Mouse (Mus musculus): ENCODE data around the gene Ces2e. TPM values are rescaled to one million over a fixed set of nuclear protein-coding genes. Genes with fewer than 3 reads are reported as not detected.
"Not testable (repeated sequence)": the region's sequence is repeated elsewhere in the genome, so short reads cannot be mapped to it uniquely, and the experiment has no call there.

Gene Ces2e
- total RNA-seq (2017), result not detected in 2 replicates

GRCm38 (mm10) chr8:104925972-104926596 lies at the start of gene Ces2e:
Gene Ces2e, plus strand, starts transcription at chr8:104926260.
- ATAC-seq (replicated peaks in 1 of 2; ENCODE audit: insufficient read depth in 1 of 2, low FRiP score in 2 of 2, low TSS enrichment in 1 of 2, low read depth in 1 of 2, poor library complexity in 2 of 2, severe bottlenecking in 2 of 2), result no peak

GRCm38 (mm10) chr8:104886223-104886926 lies 39.7 kb upstream of the Ces2e start:
- ATAC-seq (replicated peaks in 1 of 2; ENCODE audit: insufficient read depth in 1 of 2, low FRiP score in 2 of 2, low TSS enrichment in 1 of 2, low read depth in 1 of 2, poor library complexity in 2 of 2, severe bottlenecking in 2 of 2), result peak; percentile 99 to 100

DNA sequence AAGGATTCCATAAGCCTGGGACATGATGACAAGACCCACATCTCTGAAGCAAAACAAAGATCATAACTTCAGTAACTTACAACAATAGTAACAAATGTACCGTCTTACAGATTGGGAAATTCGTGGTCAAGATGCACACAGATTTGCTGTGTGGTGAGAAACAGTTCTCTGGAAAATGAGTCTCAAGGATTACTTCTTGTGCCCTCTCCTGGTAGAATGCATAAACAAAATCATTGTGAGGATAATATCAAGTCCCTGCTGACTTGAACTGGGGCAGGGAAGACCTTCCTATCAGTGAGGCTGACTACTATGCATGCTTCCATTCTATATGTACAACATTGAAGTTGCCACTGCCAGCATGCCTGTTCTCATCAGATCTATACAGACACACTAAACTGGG lies 24.3 kb upstream of the Ces2e start:
- no peak for ATAC-seq (replicated peaks in 1 of 2; ENCODE audit: insufficient read depth in 1 of 2, low FRiP score in 2 of 2, low TSS enrichment in 1 of 2, low read depth in 1 of 2, poor library complexity in 2 of 2, severe bottlenecking in 2 of 2)

DNA sequence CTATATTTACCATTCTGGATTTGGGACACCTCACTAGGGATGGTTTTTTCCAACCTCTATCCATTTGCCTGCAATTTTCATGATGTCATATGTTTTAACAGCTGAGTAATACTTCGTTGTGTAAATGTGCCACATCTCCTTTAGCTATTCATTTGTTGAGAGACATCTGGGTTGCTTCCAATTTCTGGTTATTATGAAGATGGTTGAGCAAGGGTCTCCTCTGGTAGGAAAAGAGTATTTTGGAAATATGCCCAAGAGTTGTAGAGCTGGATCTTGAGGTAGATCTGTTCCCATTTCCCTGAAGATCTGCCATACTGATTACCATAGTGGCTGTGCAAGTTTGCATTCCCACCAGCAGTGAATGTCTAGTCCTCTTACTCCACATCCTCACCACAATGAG lies 18.9 kb upstream of the Ces2e start:
- ATAC-seq (replicated peaks in 1 of 2; ENCODE audit: insufficient read depth in 1 of 2, low FRiP score in 2 of 2, low TSS enrichment in 1 of 2, low read depth in 1 of 2, poor library complexity in 2 of 2, severe bottlenecking in 2 of 2), result no peak

DNA sequence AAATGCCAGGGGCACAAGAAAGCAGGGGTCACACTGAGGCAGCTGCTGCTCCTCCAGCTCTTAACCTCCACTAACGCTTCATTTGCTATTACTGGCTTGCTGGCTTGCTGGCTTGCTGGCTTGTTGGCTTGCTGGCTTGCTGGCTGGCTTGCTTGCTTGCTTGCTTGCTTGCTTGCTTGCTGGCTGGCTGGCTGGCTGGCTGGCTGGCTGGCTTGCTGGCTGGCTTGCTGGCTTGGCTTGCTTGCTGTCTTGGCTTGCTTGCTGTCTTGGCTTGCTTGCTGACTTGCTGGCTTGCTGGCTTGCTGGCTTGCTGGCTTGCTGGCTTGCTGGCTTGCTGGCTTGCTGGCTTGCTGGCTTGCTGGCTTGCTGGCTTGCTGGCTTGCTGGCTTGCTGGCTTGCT lies 17.0 kb upstream of the Ces2e start:
- ATAC-seq (replicated peaks in 1 of 2; ENCODE audit: insufficient read depth in 1 of 2, low FRiP score in 2 of 2, low TSS enrichment in 1 of 2, low read depth in 1 of 2, poor library complexity in 2 of 2, severe bottlenecking in 2 of 2), result not testable (repeated sequence)

- ATAC-seq (replicated peaks in 1 of 2; ENCODE audit: insufficient read depth in 1 of 2, low FRiP score in 2 of 2, low TSS enrichment in 1 of 2, low read depth in 1 of 2, poor library complexity in 2 of 2, severe bottlenecking in 2 of 2), result not testable (repeated sequence)
These were observed 16.4 kb upstream of the Ces2e start for GRCm38 (mm10) chr8:104909651-104910050.

GRCm38 (mm10) chr8:104927301-104927700 lies 1.2 kb downstream of the Ces2e start:
- no peak for ATAC-seq (replicated peaks in 1 of 2; ENCODE audit: insufficient read depth in 1 of 2, low FRiP score in 2 of 2, low TSS enrichment in 1 of 2, low read depth in 1 of 2, poor library complexity in 2 of 2, severe bottlenecking in 2 of 2)

- no peak for ATAC-seq (replicated peaks in 1 of 2; ENCODE audit: insufficient read depth in 1 of 2, low FRiP score in 2 of 2, low TSS enrichment in 1 of 2, low read depth in 1 of 2, poor library complexity in 2 of 2, severe bottlenecking in 2 of 2)
These were observed 18.6 kb downstream of the Ces2e start for GRCm38 (mm10) chr8:104944665-104945064.

- ATAC-seq (replicated peaks in 1 of 2; ENCODE audit: insufficient read depth in 1 of 2, low FRiP score in 2 of 2, low TSS enrichment in 1 of 2, low read depth in 1 of 2, poor library complexity in 2 of 2, severe bottlenecking in 2 of 2), result no peak
These were observed 21.0 kb downstream of the Ces2e start, which contains the start of gene Ces2f for GRCm38 (mm10) chr8:104947056-104947455. Gene Ces2f, plus strand, starts transcription at chr8:104947356.

DNA sequence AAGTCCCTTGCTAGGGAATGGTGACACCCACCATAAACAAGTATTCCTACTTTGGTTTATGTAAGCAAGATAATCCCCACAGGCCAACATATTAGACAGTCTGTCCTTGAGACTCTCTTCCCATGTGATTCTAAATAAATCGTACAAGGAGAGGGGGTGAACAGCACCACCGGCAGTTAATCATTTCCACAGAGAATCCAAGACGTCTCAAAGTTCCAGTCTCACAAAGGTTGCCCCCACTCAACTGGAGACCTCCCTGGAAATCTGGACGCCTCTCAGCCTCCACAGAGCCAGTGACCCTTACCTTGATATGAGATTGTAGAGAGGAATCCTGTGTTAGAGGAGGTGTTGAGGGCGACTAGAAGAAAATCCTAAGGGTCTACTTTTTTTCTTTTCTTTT lies 23.0 kb downstream of the Ces2e start:
- no peak for ATAC-seq (replicated peaks in 1 of 2; ENCODE audit: insufficient read depth in 1 of 2, low FRiP score in 2 of 2, low TSS enrichment in 1 of 2, low read depth in 1 of 2, poor library complexity in 2 of 2, severe bottlenecking in 2 of 2)

DNA sequence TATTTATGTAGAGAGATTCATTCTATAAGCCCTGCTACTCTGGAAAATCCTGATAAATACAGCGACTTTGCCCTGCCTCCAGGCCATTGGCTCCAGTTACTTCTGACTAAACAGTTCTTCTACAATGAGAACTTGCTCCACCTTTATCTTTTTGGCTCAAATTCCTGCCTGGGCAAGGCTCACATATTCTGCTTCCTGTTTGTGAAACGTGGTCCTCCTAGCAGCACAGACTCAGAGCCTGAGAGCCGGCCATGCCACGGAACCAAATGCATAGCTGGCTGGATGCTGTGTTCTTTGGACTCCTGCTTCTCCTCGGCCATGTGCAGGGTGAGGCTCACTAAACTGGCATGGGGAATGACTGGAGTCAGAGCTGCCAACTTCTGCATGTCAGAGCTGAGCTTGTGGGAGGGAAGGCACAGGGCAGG lies 35.5 kb downstream of the Ces2e start, which contains the start of gene Ces2g:
Gene Ces2g, plus strand, starts transcription at position 182 of the 425 bp plus-strand sequence.
- ATAC-seq (replicated peaks in 1 of 2; ENCODE audit: insufficient read depth in 1 of 2, low FRiP score in 2 of 2, low TSS enrichment in 1 of 2, low read depth in 1 of 2, poor library complexity in 2 of 2, severe bottlenecking in 2 of 2), result peak; percentile 17 to 63

DNA sequence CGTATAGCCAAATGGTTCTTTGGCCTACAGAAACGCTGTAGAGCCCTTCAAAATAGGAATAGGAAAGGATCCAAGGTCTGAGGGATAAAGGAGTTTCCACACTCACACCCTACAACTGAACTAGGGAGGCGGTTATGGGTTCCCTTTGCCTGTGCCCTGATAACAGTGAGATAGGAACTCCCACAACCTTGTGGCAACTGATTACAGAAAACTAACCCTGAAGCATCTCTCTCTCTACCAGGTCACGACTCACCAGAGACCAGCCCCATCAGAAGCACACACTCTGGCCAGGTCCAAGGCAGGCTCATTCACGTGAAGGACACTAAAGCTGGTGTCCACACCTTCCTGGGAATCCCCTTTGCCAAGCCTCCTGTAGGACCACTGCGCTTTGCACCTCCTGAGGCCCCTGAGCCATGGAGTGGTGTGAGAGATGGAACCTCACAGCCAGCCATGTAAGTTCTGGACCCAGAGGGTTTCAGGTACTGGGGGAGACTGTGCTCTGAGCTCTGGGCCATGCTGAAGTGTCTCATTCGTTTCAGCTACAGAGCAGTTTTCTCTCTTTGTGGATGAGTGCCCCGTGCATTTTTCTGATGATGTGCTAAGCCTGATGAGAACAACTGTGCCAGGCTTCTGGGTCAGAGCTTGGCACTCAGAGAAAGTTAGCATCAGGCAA lies 36.3 kb downstream of the Ces2e start:
- ATAC-seq (replicated peaks in 1 of 2; ENCODE audit: insufficient read depth in 1 of 2, low FRiP score in 2 of 2, low TSS enrichment in 1 of 2, low read depth in 1 of 2, poor library complexity in 2 of 2, severe bottlenecking in 2 of 2), result peak in 1 of 2 experiments; percentile 44; a peak in 2 of 4 replicates

DNA sequence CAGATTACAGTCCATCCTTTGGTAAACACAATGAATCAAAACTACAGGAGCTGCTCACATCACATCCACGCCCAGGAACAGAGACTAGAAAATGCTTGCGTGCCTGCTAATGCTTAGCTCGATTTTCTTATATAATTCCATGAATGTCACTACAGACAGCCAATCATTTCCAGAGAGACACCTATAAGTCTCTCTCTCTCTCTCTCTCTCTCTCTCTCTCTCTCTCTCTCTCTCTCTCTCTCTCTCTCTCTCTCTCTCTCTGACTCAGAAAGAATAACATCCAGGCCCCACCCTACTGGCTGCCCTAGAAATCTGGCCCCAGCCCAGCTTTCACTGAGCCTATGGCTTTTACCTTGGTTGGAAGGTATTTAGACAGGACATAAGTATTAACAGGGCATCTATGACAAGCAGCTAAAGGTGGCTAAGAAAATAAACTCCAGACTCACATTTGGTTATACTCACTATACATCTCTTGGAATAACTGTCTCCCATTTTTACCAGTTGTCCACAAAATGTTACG lies 37.4 kb downstream of the Ces2e start:
- ATAC-seq (replicated peaks in 1 of 2; ENCODE audit: insufficient read depth in 1 of 2, low FRiP score in 2 of 2, low TSS enrichment in 1 of 2, low read depth in 1 of 2, poor library complexity in 2 of 2, severe bottlenecking in 2 of 2), result no peak

DNA sequence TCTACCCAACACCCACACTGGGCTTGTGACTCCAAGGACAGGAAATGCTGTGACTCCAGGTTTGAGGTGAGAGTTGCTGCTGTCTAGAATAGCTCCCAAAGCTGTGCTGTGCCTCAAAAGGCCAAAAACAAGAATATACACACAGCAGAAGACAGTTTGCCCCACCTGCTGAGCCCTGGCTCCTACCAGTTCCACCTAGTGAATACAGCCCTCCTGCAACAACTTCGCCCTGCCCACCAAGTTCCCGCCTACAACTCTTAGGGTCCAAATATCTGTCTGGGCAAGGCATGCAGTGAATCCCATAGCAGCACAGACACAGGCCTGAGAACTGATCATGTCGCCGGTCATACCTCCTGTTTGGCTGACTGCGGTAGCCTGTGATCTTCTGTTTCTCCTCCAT lies 58.1 kb downstream of the Ces2e start:
- ATAC-seq (replicated peaks in 1 of 2; ENCODE audit: insufficient read depth in 1 of 2, low FRiP score in 2 of 2, low TSS enrichment in 1 of 2, low read depth in 1 of 2, poor library complexity in 2 of 2, severe bottlenecking in 2 of 2), result no peak

Other genes starting within 250 kb of the Ces2e start
- gene Ces2a, start 192.3 kb upstream of the Ces2e start, total RNA-seq (2017), result not detected in 2 replicates
- gene Ces2b, start 94.7 kb upstream of the Ces2e start, total RNA-seq (2017), result not detected in 2 replicates
- 0.89 TPM in 1 of 2 replicates, not detected in the other for gene Ces2c, start 79.2 kb upstream of the Ces2e start, total RNA-seq (2017)
- not detected in 2 replicates for gene Ces2f, start 21.1 kb downstream of the Ces2e start, total RNA-seq (2017)
- 2.5 and 15.4 TPM in 2 replicates for gene Ces2g, start 35.5 kb downstream of the Ces2e start, total RNA-seq (2017)
- gene Ces2h, start 74.6 kb downstream of the Ces2e start, total RNA-seq (2017), result not detected in 2 replicates
- not detected in 2 replicates for gene Ces3a, start 122.3 kb downstream of the Ces2e start, total RNA-seq (2017)
- not detected in 2 replicates for gene Ces3b, start 157.5 kb downstream of the Ces2e start, total RNA-seq (2017)
- not detected in 2 replicates for gene Ces4a, start 205.5 kb downstream of the Ces2e start, total RNA-seq (2017)
- gene Cbfb, start 244.4 kb downstream of the Ces2e start, total RNA-seq (2017), result 204 and 237 TPM in 2 replicates